Mouse (Mus musculus): ENCODE results near the gene Csf2. TPM values are rescaled to one million over a fixed set of nuclear protein-coding genes. Genes with fewer than 3 reads are reported as not detected.

Csf2 gene
- polyA plus RNA-seq, 1 experiment from 2014 or later = 0.70 TPM

GRCm38 (mm10) chr11:54203162-54203561 is 46.3 kb downstream of the Csf2 start:
- H3K27me3 ChIP-seq = no peaks in the 10 kb centered on the region
- WGBS = 68% methylated on average over 2 of the region's 2 CpGs
- H3K4me1 ChIP-seq = no peaks in the 10 kb centered on the region
- no peak overlapping the region for H3K27ac ChIP-seq
- no peak overlapping the region for H3K4me3 ChIP-seq
- H3K9ac ChIP-seq = no peak overlapping the region
- H3K4me2 ChIP-seq = no peak overlapping the region
- no peaks in the 10 kb centered on the region for H3K9me3 ChIP-seq
- H3K36me3 ChIP-seq = no peaks in the 10 kb centered on the region
- ATAC-seq (ENCODE audit: borderline replicate concordance, extremely low read depth, low FRiP score, low TSS enrichment) = no peak

- no peaks in the 10 kb centered on the region for H3K4me1 ChIP-seq
- H3K4me2 ChIP-seq = no peak overlapping the region
- H3K27ac ChIP-seq = no peak overlapping the region
- no peaks in the 10 kb centered on the region for H3K9me3 ChIP-seq
- H3K9ac ChIP-seq = no peak overlapping the region
- ATAC-seq (ENCODE audit: borderline replicate concordance, extremely low read depth, low FRiP score, low TSS enrichment) = no peak
- H3K36me3 ChIP-seq = no peaks in the 10 kb centered on the region
- 69% methylated on average over 3 of the region's 3 CpGs for WGBS
- H3K4me3 ChIP-seq = no peak overlapping the region
- no peaks in the 10 kb centered on the region for H3K27me3 ChIP-seq
Measured at GRCm38 (mm10) chr11:54201881-54202685, 47.4 kb downstream of the Csf2 start.

GRCm38 (mm10) chr11:54201287-54201773 is 48.1 kb downstream of the Csf2 start:
- no peak overlapping the region for H3K9ac ChIP-seq
- H3K4me3 ChIP-seq = no peak overlapping the region
- H3K4me2 ChIP-seq = no peak overlapping the region
- H3K4me1 ChIP-seq = no peaks in the 10 kb centered on the region
- WGBS = 59% methylated on average over 5 of the region's 5 CpGs
- H3K9me3 ChIP-seq = no peaks in the 10 kb centered on the region
- H3K27me3 ChIP-seq = no peaks in the 10 kb centered on the region
- no peak overlapping the region for H3K27ac ChIP-seq
- H3K36me3 ChIP-seq = no peaks in the 10 kb centered on the region
- ATAC-seq (ENCODE audit: borderline replicate concordance, extremely low read depth, low FRiP score, low TSS enrichment) = no peak

Other genes starting within 250 kb of the Csf2 start
- 0.51 and 0.88 TPM in 2 replicates for gene Slc22a4, start 221.6 kb downstream of the Csf2 start, polyA plus RNA-seq (2015; fragmentation: Nextera tagmentation; extraction: Ambion mirVana)
- gene Pdlim4, start 180.7 kb downstream of the Csf2 start, polyA plus RNA-seq (2015; fragmentation: Nextera tagmentation; extraction: Ambion mirVana) = 13.0 and 16.4 TPM in 2 replicates
- gene P4ha2, start 149.6 kb downstream of the Csf2 start, polyA plus RNA-seq (2015; fragmentation: Nextera tagmentation; extraction: Ambion mirVana) = 37.7 and 38.4 TPM in 2 replicates
- not detected in 2 replicates for gene Il3, start 17.6 kb upstream of the Csf2 start, polyA plus RNA-seq (2015; fragmentation: Nextera tagmentation; extraction: Ambion mirVana)
- gene Acsl6, start 54.1 kb upstream of the Csf2 start, polyA plus RNA-seq (2015; fragmentation: Nextera tagmentation; extraction: Ambion mirVana) = 0.44 and 0.46 TPM in 2 replicates
- not detected in 2 replicates for gene Meikin, start 121.0 kb upstream of the Csf2 start, polyA plus RNA-seq (2015; fragmentation: Nextera tagmentation; extraction: Ambion mirVana)
- gene Fnip1, start 188.5 kb upstream of the Csf2 start, polyA plus RNA-seq (2015; fragmentation: Nextera tagmentation; extraction: Ambion mirVana) = 9.8 and 10.2 TPM in 2 replicates